Mouse (Mus musculus): Measurements from ENCODE around the gene Pym1.
"Not testable (repeated sequence)": the region's sequence is repeated elsewhere in the genome, so short reads cannot be mapped to it uniquely, and the experiment has no call there.

Gene Pym1

DNA sequence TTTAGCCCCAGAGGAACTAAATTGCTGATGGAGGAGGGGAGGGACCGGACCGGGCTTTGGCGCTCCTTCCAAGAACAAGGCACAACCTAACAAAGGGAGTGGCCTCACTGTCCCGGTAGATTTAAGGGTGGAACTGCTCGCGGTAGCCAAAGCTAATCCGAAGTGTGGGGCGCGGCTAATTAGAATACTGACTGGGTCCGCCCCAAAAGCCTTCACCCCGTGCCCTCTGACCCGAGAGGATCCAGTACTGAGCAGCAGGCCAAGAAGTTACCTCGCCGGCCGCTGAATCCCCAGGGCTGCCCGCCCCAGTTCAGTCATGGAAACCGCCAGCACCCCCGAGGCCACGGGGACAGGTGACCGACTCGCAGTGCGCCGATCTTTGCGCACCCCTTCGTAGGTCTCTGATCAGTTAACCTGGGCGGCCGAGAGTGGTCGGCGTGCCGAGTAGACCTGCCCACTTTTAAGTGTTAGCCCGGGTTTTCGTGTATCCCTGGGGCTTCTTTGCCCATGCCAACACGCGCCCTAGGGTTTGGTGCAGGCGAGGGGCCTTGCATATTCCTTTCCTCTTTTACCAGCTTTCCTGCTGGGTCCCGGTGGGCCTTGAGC lies at the start of gene Pym1:
Gene Pym1, plus strand, starts transcription at position 244 of the 606 bp plus-strand sequence.
- in situ Hi-C loops (cut with MboI, MseI): no loop called here

DNA sequence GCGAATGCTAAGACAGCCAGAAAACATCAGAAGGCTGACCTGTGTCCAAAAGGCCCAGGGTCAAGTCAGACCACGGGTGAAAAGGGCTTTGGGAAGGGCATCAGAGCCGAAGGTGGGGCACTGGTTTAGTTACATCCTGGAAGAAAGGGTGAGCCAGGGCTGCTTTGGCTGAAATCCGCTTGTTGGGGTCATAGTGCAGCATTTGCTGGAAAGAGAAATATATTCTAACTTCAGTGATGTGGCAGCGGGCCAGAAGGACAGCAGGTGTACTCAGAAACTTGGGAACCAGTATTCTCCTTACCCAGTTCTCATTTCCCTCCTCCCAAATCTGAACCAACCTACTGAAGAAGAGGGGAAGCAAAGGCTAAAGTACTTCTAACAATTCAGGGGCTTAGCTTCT lies 48.7 kb upstream of the Pym1 start:
- in situ Hi-C loops (cut with MboI, MseI): no loop called here

DNA sequence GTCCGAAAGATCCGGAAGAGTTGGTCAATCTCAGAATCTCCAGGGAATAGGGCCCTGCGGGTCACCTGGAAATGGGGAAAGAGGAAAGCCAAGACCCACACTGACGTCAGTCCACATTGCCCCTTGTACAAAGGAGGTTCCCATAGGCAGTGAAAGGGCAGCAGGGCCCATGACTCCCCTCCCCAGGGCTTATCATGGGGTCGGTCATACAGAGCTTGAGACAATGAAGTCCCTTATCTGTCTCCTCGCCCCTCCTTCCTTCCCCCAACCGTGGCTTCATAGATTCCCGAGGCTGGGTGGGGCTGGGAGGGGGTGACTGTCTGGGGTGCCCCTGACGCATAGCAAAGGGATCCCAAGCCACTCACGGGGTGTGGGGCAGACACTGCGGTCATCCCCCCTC lies 48.1 kb upstream of the Pym1 start:
- in situ Hi-C loops (cut with MboI, MseI): no loop called here

DNA sequence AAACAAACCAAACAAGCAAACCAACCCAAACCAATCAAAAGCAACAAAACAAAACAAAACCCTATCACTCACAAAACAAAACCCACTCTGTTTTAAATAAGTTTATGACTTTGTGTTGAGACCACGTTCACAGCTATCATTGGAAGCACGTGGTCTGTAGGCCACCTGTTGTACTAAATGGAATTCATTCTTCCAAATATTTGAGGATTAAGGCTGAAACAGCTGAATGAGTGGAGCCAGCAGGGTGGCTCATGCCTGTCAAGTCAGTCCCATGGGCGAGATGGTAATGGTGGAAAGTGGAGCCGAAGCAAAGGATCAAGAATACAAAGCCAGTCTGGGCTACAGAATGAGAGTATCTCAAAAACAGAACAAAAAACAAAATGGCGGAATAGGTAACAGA lies 47.0 kb upstream of the Pym1 start:
- in situ Hi-C loops (cut with MboI, MseI): no loop called here

DNA sequence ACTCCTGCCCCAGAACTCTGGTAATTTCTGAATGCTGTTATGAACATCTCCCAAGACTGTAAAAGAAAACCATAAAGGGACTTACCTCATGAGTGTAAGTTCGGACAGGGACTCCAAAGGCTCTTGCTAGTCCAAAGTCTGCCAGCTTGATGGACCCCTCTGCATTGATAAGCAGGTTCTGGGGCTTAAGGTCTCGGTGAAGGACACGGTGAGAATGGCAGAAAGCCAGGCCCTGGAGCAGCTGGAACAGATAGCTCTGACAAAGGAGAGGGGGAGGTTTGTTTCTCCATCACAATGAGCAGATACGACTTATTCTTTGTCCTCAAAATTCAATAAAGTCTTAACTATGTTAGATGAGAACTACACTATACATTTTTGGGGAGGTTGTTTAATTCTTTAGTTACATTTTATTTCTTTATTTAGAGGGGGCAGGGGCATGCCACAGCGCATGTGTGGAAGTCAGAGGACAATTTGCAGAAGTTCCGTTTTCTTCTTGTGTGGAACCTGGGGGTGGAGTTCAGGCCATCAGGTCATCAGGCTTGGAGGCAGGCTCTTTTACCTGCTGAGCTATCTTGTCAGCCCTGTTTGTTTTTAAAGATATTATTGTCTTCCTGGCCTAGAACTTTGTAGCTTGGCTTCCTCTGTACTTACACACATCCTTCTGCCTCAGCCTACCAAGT lies 45.2 kb upstream of the Pym1 start:
- in situ Hi-C loops (cut with MboI, MseI): no loop called here

DNA sequence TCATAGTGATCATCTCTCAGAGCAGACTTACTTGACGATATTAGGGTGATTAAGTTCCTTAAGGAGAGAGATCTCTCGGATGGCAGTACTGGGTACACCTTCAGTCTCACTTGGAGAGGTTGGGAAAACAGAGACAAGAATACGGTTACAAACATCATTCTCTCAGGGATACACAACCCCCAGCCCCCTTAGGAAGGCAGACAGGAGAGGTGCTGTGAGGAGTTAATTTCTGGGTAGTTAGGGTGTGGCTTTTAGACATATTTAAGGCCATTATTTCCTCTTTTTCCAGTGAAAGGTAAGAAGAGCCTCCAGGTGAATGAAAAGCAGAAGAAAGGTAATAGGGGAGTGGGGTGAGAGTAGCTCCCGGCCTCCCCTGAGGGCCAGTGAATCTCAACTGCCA lies 43.8 kb upstream of the Pym1 start, which contains the start of gene Pmel:
Gene Pmel, plus strand, starts transcription at position 301 of the 400 bp plus-strand sequence.
- in situ Hi-C loops (cut with MboI, MseI): no loop called here

DNA sequence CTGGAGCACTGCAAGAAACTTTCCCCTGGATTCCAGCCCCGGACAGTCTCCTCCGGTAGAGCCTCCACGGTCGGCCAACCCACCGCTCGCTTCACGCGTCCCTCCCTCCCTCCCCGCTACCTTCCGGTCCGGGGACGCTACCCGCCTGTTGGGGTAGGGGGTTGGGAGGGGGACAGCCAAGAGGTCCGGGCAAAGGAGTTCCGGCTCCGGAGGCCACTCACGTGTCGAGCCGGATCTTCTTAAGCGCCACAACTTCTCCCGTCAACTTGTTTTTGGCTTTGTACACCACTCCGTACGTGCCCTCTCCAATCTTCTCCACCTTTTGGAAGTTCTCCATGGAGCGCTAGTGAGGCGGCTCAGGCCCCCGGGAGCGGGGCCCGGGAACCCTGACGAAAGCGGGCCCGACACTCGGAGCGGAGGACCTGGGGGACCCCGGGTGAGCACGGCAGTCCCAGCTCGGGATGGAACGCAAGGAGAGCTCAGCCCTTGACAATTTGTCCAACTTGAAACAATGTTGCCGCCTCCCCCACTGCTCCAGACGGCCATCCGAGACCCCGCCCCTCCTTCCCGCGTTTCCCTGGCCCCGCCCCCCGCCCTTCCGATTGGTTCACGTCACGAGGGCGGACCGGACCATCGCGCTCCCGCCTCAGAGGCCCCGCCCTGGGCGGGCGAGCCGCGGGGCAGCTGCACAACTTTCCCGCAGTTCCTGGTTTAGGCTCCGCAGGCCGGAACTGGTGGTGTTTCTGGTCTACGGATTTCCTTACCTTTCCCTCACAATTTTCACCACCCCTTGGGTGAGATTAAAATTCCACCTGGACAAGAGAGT lies 43.0 kb upstream of the Pym1 start, which contains the start of gene Cdk2:
Gene Cdk2, minus strand, starts transcription at position 541 of the 826 bp plus-strand sequence.
- in situ Hi-C loops (cut with MboI, MseI): no loop called here

DNA sequence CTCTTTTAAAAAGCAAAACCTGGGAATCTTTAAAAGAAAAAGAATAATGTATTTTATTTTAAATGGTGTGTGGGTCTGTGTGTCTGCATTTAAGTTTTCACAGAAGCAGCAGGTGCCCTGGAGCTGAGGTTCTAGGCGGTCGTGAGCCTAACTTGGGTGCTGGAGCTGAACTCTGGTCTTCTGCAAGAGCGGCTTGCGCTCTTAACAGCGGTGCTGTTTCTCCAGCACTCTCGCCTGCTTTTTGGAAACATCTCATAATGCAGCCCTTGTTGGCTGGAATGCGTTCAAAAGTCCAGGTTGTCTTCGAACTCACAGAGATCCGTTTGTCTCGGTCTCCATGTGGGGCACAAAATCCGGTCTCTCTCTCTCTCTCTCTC lies 42.4 kb upstream of the Pym1 start:
- in situ Hi-C loops (cut with MboI, MseI): no loop called here

DNA sequence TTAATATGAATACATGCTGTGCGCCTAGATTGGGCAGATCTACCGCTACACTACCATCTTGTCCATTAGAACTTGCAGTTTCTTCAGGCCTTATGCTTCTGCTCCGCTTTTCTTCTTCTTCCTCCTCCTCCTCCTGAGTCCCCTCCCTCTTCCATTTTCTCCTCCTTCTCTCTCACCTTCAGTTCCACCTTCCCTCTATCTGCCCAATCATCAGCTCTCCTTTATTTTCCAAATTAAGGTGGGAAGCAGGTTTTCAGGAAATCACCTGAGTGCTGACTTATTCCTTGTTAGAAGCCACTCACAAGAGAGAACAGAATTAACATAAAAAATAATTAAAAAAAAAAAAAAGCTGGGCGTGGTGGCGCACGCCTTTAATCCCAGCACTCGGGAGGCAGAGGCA lies 36.4 kb upstream of the Pym1 start:
- in situ Hi-C loops (cut with MboI, MseI): not testable (repeated sequence)

DNA sequence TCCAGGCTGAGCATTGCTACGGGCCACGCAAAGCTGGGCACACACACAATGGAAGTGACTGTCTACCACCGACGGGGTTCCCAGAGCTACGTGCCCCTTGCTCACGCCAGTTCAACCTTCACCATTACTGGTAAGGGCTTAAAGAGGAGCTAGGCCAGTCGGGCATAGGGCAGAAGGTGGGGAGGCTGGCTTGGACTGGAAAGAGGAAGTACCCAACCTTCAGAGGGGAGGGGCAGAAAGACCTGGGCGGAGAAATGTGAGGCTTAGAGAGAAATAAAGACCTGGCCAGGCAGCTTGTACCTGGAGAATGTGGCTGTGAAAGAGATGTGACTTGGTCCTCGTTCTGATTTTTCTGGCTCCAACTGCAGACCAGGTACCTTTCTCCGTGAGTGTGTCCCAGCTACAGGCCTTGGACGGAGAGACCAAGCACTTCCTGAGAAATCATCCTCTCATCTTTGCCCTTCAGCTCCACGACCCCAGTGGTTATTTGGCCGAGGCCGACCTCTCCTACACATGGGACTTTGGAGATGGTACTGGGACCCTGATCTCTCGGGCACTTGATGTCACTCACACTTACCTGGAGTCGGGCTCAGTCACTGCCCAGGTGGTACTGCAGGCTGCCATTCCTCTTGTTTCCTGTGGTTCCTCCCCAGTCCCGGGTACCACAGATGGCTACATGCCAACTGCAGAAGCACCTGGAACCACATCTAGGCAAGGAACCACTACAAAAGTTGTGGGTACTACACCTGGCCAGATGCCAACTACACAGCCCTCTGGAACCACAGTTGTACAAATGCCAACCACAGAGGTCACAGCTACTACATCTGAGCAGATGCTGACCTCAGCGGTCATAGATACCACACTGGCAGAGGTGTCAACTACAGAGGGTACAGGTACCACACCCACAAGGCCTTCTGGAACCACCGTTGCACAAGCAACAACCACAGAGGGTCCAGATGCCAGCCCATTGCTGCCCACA lies 31.8 kb upstream of the Pym1 start:
- in situ Hi-C loops (cut with MboI, MseI): no loop called here

DNA sequence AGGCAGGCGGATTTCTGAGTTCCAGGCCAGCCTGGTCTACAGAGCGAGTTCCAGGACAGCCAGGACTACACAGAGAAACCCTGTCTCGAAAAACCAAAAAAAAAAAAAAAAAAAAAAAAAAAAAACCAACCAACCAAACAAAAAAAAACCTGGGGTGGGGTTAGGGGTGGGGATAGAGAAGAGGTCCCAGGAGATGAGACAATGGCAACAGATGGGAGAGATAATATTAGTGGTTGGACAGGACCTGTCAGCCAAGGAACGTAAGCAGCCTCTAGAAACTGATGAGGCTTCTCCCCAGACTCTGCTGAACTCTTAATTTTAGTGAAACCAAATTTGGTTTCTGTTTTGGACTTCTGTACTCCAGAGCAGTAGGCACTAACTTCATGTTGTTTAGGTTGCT lies 22.2 kb upstream of the Pym1 start:
- in situ Hi-C loops (cut with MboI, MseI): not testable (repeated sequence)

DNA sequence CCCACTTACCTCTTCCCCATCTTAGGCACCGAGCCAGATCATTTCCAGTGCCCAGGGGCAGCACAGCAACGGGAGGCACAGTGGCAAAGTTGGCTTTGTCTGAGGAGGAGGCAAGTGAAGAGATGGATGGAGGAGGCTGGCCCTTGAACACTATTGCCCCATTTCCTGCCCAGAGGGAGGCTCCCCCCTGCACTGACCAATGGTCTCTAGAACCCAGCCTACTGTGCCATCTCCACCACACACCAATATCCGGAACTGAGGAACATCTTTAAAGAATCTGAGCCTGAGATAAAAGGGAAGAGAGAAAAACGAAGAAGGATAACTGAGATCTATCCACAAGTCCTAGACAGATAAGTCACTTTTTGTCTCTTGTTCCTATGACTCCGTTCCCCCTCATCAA lies 19.6 kb upstream of the Pym1 start:
- in situ Hi-C loops (cut with MboI, MseI): no loop called here

DNA sequence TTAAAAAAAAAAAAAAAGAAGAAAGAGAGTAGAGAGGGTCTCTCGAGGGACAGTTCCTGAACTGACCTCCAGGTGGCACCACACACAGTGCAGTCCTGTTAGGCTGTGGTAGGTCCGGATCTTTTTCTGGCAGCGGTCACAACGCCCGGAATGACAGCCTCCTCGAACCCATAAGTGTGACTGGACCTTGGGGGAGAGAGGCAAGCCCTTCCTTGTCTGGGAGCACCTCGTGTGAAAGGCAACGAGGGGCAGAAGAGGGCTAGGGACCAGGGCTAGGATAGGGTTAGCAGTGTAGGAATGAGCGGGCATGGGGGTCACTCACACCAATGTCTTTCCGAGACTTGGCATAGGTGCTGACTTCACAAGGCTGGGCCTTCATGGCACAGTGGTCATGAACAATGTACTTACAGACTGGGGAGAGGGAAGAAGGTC lies 16.7 kb upstream of the Pym1 start:
- in situ Hi-C loops (cut with MboI, MseI): loop anchor here in 1 of 2 experiments (5.0 kb wide), 1 partner anchor 166 kb away; no protein-coding TSS in a partner anchor

DNA sequence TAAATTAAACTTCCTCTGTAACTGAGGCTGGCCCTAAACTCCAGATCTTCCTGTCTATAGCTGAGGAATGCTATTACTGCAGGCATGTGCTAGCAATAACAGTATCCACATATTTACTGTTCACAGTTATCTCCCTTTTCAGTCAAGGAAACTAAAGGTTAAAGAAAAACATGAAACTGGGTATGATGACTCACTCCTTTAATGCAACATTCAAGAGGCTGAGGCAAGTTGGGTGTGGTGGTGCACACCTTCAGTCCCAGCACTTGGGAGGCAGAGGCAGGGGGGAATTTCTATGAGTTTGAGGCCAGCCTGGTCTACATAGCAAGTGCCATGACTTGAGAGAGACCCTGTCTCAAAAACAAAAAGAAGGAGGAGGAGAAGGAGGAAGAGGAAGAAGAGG lies 15.7 kb upstream of the Pym1 start:
- in situ Hi-C loops (cut with MboI, MseI): loop anchor here in 1 of 2 experiments (5.0 kb wide), 1 partner anchor 165 kb away; no protein-coding TSS in a partner anchor

DNA sequence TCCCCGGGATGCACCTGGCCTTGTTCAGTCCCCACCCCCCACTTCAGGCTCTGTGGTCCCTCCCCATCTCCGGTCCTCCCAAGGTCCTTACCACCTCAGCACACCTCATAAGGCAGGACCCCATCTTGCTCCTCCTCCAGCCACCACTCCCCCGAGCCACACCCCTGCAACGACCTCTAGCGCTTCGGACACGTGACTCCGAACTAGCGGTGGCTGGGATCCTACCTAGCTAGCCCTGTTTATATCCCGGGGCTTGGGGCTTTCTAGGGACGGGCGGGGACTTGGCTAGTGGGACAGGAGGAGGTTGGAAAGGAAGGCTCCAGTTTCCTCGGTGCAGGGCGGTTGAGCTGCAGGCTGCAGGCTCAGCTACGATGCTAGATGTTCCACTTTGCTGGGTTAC lies 10.3 kb upstream of the Pym1 start:
- in situ Hi-C loops (cut with MboI, MseI): no loop called here

DNA sequence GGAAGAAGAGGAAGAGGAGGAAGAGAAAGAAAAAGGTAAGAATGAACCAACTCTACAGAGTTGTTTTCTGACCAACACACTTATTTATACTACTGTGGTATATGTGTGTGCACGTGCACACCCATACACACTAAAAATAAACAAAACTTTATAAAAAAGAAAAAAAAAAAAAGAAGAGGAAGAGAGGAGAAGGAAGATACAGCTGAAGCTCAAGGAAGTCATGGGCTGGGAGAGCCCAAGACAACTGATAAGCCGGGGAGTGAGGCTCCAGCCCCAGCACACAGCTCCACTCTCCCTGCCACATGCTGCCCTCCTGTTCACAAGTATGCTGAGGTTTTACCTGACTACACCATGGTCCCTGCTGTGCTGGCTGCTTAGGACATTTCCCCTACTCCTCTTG lies 7.4 kb upstream of the Pym1 start:
- in situ Hi-C loops (cut with MboI, MseI): no loop called here

DNA sequence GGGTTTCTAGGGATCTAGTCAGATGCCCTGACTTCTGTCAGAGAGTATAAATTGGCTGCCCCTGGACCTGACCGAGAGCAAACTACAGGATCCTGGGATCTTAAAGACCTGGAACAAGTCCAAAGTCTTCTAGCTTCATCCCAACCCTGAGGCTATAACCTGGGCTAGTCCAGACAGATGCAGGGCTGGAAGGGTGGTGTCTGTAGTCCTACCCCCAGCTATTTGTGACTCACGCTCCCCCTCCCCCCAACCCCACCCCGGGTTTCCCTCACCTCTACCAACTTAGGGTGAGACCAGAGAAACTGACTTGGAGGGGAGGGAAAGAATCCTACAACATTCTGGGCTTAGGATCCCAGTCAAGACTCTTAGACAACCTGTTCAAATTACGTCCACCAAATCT lies 5.1 kb upstream of the Pym1 start:
- in situ Hi-C loops (cut with MboI, MseI): no loop called here

DNA sequence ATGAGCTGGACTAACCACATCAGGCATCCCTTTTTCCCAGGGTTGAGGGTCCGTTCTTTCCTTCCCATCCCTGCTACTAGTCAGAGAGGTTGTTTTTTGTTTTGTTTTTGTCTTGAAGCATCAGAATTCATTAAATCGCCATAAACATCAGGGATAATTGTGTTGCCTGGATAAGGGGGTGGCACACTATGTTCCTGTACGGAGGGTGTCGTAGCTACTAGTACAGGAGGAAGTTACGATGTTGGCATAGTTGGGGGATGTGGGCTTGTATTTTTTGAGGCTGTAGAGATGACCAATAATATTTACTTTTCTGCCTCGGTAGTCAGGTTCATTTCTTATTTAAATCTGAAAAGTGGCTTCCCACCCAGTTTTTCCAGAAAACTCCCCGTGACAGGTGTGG lies 4.5 kb upstream of the Pym1 start:
- in situ Hi-C loops (cut with MboI, MseI): no loop called here

DNA sequence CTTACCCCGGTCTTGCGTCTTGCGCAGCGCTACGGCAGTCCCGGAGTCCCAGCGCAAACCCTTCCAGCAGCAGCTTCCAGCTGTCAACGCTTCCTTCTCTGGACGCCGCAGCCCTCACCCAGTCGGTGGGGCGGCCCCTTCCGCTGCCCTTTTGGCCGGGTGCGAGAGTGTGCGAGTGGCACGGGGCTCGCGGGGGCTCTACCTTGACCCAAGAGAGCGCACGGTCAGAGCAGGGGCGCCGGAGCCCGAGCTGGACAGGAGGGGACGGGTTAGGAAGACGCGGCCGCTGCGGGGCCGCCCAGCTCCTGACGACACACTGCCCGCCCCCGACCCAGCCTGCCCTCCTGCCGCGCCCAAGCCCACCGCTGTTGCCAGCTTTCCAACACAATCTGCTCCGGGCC lies 3.9 kb upstream of the Pym1 start:
- in situ Hi-C loops (cut with MboI, MseI): no loop called here

DNA sequence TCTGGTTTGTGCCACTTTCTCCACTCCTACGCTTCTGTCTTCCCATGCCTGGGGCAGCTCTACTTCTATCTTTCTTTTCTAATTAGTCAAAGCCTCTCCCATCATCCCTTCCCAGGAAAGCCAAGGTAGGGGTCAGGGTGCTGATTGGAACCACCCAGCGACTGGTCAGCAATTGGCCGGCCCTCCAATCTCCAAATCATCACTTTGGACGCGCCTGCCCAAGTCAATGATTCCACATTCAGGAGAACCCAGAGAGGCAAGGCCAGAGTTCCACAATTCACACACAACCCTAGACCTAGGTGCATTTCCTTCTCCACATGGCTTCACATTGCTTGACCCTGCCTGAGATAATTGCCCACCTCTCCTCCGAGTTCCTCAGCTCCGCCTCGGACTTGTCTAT lies 3.5 kb upstream of the Pym1 start:
- in situ Hi-C loops (cut with MboI, MseI): no loop called here
